ENCODE assay signal across 9 mouse cellular contexts in the genomic region with DNA sequence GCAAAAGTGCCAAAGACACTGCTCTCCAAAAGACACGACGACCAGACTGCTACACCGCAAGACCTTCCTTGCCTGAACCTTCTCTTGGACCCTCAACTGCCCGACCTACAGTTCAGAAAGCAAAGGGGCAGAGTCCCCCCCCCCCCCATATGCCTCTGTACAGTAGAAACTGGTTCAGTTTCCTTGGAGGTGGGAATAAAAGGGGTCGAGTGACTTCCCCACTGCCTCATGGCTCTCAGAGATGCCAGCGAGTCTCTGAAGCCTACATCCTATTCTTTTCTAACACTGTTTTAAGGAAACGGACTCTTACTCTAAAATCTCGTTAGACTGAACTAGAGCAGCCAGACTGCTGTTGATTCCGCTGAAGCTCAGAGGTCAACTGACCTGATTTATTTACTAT. TPM values are rescaled to one million over a fixed set of nuclear protein-coding genes. Genes with fewer than 3 reads are reported as not detected.
DNase-seq lines count a peak whose midpoint lies in the region; ATAC-seq lines count a peak whose summit lies in the region.
"Had no signal": no experiment of that assay in that cellular context is flagged by ENCODE, and none has a peak within 500 bp of the region (broad histone marks: within the 10 kb centered on the region; RNA-seq: fewer than 3 reads in every experiment).

No protein-coding gene starts in this region.

- ATAC-seq in kidney, embryonic 14.5 days (ENCODE audit: low FRiP score, low TSS enrichment), result no peak
- no peak for ATAC-seq in embryonic facial prominence, embryonic 13.5 days (ENCODE audit: insufficient number of reproducible peaks, insufficient read depth, low FRiP score, low TSS enrichment, low read depth)
- ATAC-seq in intestine, embryonic 14.5 days (replicated peaks; ENCODE audit: low FRiP score, low TSS enrichment, low read depth), result no peak
- 0 out of 2 replicates have a peak, but pooled peaks have one; percentile 8 for ATAC-seq in midbrain, embryonic 16.5 days

- 37% methylated on average over 9 of the region's 9 CpGs for WGBS in kidney, embryonic 14.5 days
- 32% methylated on average over 9 of the region's 9 CpGs for WGBS in embryonic facial prominence, embryonic 13.5 days
- WGBS in intestine, embryonic 14.5 days, result 40% methylated on average over 9 of the region's 9 CpGs
- 39% methylated on average over 9 of the region's 9 CpGs for WGBS in midbrain, embryonic 16.5 days

- H3K4me3 ChIP-seq in kidney, embryonic 14.5 days (ENCODE audit: low read length), result peak overlapping the region; percentile 57
- peak overlapping the region; percentile 46 for H3K4me3 ChIP-seq in embryonic facial prominence, embryonic 13.5 days
- H3K4me3 ChIP-seq in intestine, embryonic 14.5 days (ENCODE audit: low read depth, low read length), result peak overlapping the region; percentile 41
- H3K4me3 ChIP-seq in midbrain, embryonic 16.5 days (ENCODE audit: low read depth, low read length), result peak overlapping the region; percentile 57; the same call in 1 of the 2 replicates

- 0 out of 2 replicates have a peak, but pooled peaks cover 4% of the 10 kb centered on the region for H3K4me1 ChIP-seq in kidney, embryonic 14.5 days (ENCODE audit: control insufficient read depth, insufficient read depth, low read length)
- H3K4me1 ChIP-seq in embryonic facial prominence, embryonic 13.5 days, result peaks cover 30% of the 10 kb centered on the region
- no peaks in the 10 kb centered on the region; the same call in 1 of the 2 replicates for H3K4me1 ChIP-seq in intestine, embryonic 14.5 days (replicated peaks; ENCODE audit: control insufficient read depth, insufficient read depth, low read length)
- H3K4me1 ChIP-seq in midbrain, embryonic 16.5 days (ENCODE audit: control insufficient read depth, insufficient read depth, low read length), result no peaks in the 10 kb centered on the region

- H3K27ac ChIP-seq in kidney, embryonic 14.5 days (ENCODE audit: low read depth, low read length), result no peak overlapping the region
- peak overlapping the region; percentile 92 for H3K27ac ChIP-seq in embryonic facial prominence, embryonic 13.5 days
- 0 out of 2 replicates have a peak overlapping the region, but pooled peaks have one; percentile 76 for H3K27ac ChIP-seq in intestine, embryonic 14.5 days (ENCODE audit: low read depth)
- H3K27ac ChIP-seq in midbrain, embryonic 16.5 days (ENCODE audit: low read length), result no peak overlapping the region

- H3K27me3 ChIP-seq in kidney, embryonic 14.5 days (ENCODE audit: control insufficient read depth, insufficient read depth, low read length), result no peaks in the 10 kb centered on the region; the same call in 1 of the 2 replicates
- H3K27me3 ChIP-seq in embryonic facial prominence, embryonic 13.5 days, result no peaks in the 10 kb centered on the region
- H3K27me3 ChIP-seq in intestine, embryonic 14.5 days (replicated peaks; ENCODE audit: control insufficient read depth, insufficient read depth, low read length), result no peaks in the 10 kb centered on the region; the same call in 1 of the 2 replicates
- H3K27me3 ChIP-seq in midbrain, embryonic 16.5 days (ENCODE audit: control insufficient read depth, insufficient read depth, low read depth, low read length), result peaks cover 2% of the 10 kb centered on the region; the same call in 1 of the 2 replicates

- H3K9me3 ChIP-seq in kidney, embryonic 14.5 days (ENCODE audit: control insufficient read depth, low read length), result no peaks in the 10 kb centered on the region
- no peaks in the 10 kb centered on the region for H3K9me3 ChIP-seq in embryonic facial prominence, embryonic 13.5 days
- no peaks in the 10 kb centered on the region for H3K9me3 ChIP-seq in intestine, embryonic 14.5 days (ENCODE audit: control insufficient read depth, low read length)
- H3K9me3 ChIP-seq in midbrain, embryonic 16.5 days (replicated peaks; ENCODE audit: control insufficient read depth, low read length, poor library complexity, severe bottlenecking), result no peaks in the 10 kb centered on the region

- peak overlapping the region; percentile 89 for H3K4me2 ChIP-seq in kidney, embryonic 14.5 days (replicated peaks; ENCODE audit: low read depth, low read length)
- H3K4me2 ChIP-seq in embryonic facial prominence, embryonic 13.5 days, result peak overlapping the region; percentile 72
- peak overlapping the region; percentile 94 for H3K4me2 ChIP-seq in intestine, embryonic 14.5 days (ENCODE audit: low read length)
- peak overlapping the region; percentile 98 for H3K4me2 ChIP-seq in midbrain, embryonic 16.5 days (ENCODE audit: low read length)

- peak overlapping the region; percentile 47; the same call in 1 of the 2 replicates for H3K9ac ChIP-seq in kidney, embryonic 14.5 days (ENCODE audit: low read depth, low read length)
- H3K9ac ChIP-seq in embryonic facial prominence, embryonic 13.5 days, result peak overlapping the region; percentile 61; the same call in 1 of the 2 replicates
- H3K9ac ChIP-seq in intestine, embryonic 14.5 days (ENCODE audit: low read length), result no peak overlapping the region
- H3K9ac ChIP-seq in midbrain, embryonic 16.5 days (ENCODE audit: low read depth, low read length), result no peak overlapping the region

- no peaks in the 10 kb centered on the region for H3K36me3 ChIP-seq in kidney, embryonic 14.5 days (ENCODE audit: control insufficient read depth, insufficient read depth, low read length)
- no peaks in the 10 kb centered on the region for H3K36me3 ChIP-seq in embryonic facial prominence, embryonic 13.5 days
- no peaks in the 10 kb centered on the region for H3K36me3 ChIP-seq in intestine, embryonic 14.5 days (ENCODE audit: control insufficient read depth, insufficient read depth, low read length)
- H3K36me3 ChIP-seq in midbrain, embryonic 16.5 days (ENCODE audit: control insufficient read depth, insufficient read depth, low read length), result no peaks in the 10 kb centered on the region

- DNase-seq in kidney, postnatal 36 days, result no peak
- DNase-seq in intestine, embryonic 14.5 days (ENCODE audit: low spot score), result no peak
- no peak for DNase-seq in cerebellum, postnatal 36 days
- DNase-seq in left cerebral cortex, adult 8-10 months (ENCODE audit: low spot score in 2 of 2), result no peak
- no peak for DNase-seq in cerebellum, adult 18-20 months

RNA-seq across cellular contexts. Expression of a gene that starts 0.7 kb away (rescaled TPM):
- 36.2 and 51.3 TPM in 2 replicates for polyA plus RNA-seq in kidney, embryonic 14.5 days (2014; fragmentation: Nextera tagmentation; extraction: Ambion mirVana)
- polyA plus RNA-seq in embryonic facial prominence, embryonic 13.5 days (2015; fragmentation: Nextera tagmentation; extraction: Ambion mirVana), result 91.8 and 123 TPM in 2 replicates
- 42.4 and 44.0 TPM in 2 replicates for polyA plus RNA-seq in intestine, embryonic 14.5 days (2014; fragmentation: Nextera tagmentation; extraction: Ambion mirVana)
- polyA plus RNA-seq in midbrain, embryonic 16.5 days (2015; fragmentation: Nextera tagmentation; extraction: Ambion mirVana), result 10.3 and 11.7 TPM in 2 replicates
- 10 to 100 TPM in 1 of 4 experiments, 1 to 10 TPM in 3; 6.9 to 10.3 (median 7.9) TPM for total RNA-seq in left cerebral cortex, adult 8-10 months (2022)
- total RNA-seq: MEL had no signal

Comparison
In these comparisons a context has a peak if more than half of its experiments do, and no peak if none do; other contexts are left out.
1. H3K27ac ChIP-seq: peak in embryonic facial prominence, embryonic 13.5 days (single experiment) and intestine, embryonic 14.5 days (single experiment); none in kidney, embryonic 14.5 days (single experiment) and midbrain, embryonic 16.5 days (single experiment).
2. H3K9ac ChIP-seq: peak in kidney, embryonic 14.5 days (single experiment) and embryonic facial prominence, embryonic 13.5 days (single experiment); none in intestine, embryonic 14.5 days (single experiment) and midbrain, embryonic 16.5 days (single experiment).
3. Peak in every context shown above with its lines, with median percentiles within 50 percentile points of each other: H3K4me2 ChIP-seq and H3K4me3 ChIP-seq.